Mouse (Mus musculus) CH12.LX (cell line): ENCODE measurements at regions not wholly inside any gene's neighbourhood (a gene's known extent, or its start where the extent isn't known, plus 50 kb on each side); places are given as distances from the start of the nearest gene placed in this dataset.
"Not testable (repeated sequence)": the region's sequence is repeated elsewhere in the genome, so short reads cannot be mapped to it uniquely, and the experiment has no call there.

ENCODE experiments used
- DNase-seq: peaks from one replicate; pipeline ENCODE4 v3.0.0-alpha.2; 2013; ENCODE audit errors: extremely low read depth
- H3K27ac ChIP-seq: 2 replicates; pipeline ENCODE4 v1.5.1; 2012; ENCODE audit warnings: low read depth, mild to moderate bottlenecking, control low read depth, moderate library complexity; ENCODE audit not compliant: insufficient read depth
- H3K27me3 ChIP-seq: replicated peaks from 2 replicates; pipeline ENCODE3; 2012; ENCODE audit warnings: inconsistent platforms
- H3K36me3 ChIP-seq, 2 experiments: replicated peaks in 1 of 2; 2 replicates each; pipeline versions ENCODE3 to v1.6.1; 2012; ENCODE audit warnings: inconsistent platforms in 1 of 2, low read length in 1 of 2, mild to moderate bottlenecking in 1 of 2, mixed read lengths in 1 of 2, moderate library complexity in 1 of 2; ENCODE audit not compliant: control insufficient read depth in 1 of 2, insufficient read depth in 1 of 2
- H3K4me1 ChIP-seq, 2 experiments: 2 replicates each; pipeline ENCODE4 v1.6.1; 2012; ENCODE audit warnings: inconsistent platforms in 1 of 2, moderate library complexity in 1 of 2; ENCODE audit not compliant: insufficient read depth in 2 of 2, control insufficient read depth in 1 of 2
- H3K4me2 ChIP-seq: 2 replicates; pipeline ENCODE4 v1.6.1; 2012; ENCODE audit warnings: low read depth, mild to moderate bottlenecking, control low read depth; ENCODE audit not compliant: poor library complexity, insufficient read depth, severe bottlenecking
- H3K4me3 ChIP-seq, 3 experiments: fragments of 150-350 bp in 1 of 3; sonication (generic) in 1 of 3; replicated peaks in 1 of 3; 2 replicates each; pipeline versions ENCODE3 to v1.5.1; 2011 to 2012; ENCODE audit warnings: low read depth in 2 of 3, low read length in 2 of 3, mild to moderate bottlenecking in 2 of 3, moderate library complexity in 2 of 3, control low read depth in 1 of 3, improper control_type of control experiment in 1 of 3, inconsistent platforms in 1 of 3, mixed read lengths in 1 of 3; ENCODE audit not compliant: poor library complexity in 1 of 3
- H3K79me2 ChIP-seq: replicated peaks from 2 replicates; pipeline ENCODE4 v1.6.1; 2012; ENCODE audit warnings: mild to moderate bottlenecking, moderate library complexity; ENCODE audit not compliant: control insufficient read depth, poor library complexity, insufficient read depth, severe bottlenecking; ENCODE audit errors: extremely low read depth
- H3K9ac ChIP-seq: 2 replicates; pipeline ENCODE4 v1.6.1; 2012; ENCODE audit warnings: low read depth, mild to moderate bottlenecking, control low read depth, moderate library complexity; ENCODE audit not compliant: insufficient read depth
- H3K9me3 ChIP-seq: replicated peaks from 2 replicates; pipeline ENCODE3; 2012; ENCODE audit warnings: low read length, inconsistent platforms, mixed read lengths
- CHD1 ChIP-seq: IDR thresholded peaks from 2 replicates; pipeline ENCODE4 v1.6.1; 2012; ENCODE audit warnings: low read depth, low read length, improper control_type of control experiment, inconsistent platforms
- CHD2 ChIP-seq: IDR thresholded peaks from 2 replicates; pipeline ENCODE4 v1.6.1; 2011; ENCODE audit warnings: low read length, improper control_type of control experiment
- CTCF ChIP-seq, 2 experiments: IDR thresholded peaks in 1 of 2; conservative IDR thresholded peaks in 1 of 2; 2 replicates each; pipeline ENCODE4 v1.5.1; 2011 to 2012; ENCODE audit warnings: low read depth in 2 of 2, low read length in 2 of 2, improper control_type of control experiment in 1 of 2, inconsistent platforms in 1 of 2, mild to moderate bottlenecking in 1 of 2, moderate library complexity in 1 of 2
- E2F4 ChIP-seq: IDR thresholded peaks from 2 replicates; pipeline ENCODE4 v1.6.1; 2011; ENCODE audit warnings: low read depth, low read length, improper control_type of control experiment; ENCODE audit not compliant: insufficient replicate concordance
- ETS1 ChIP-seq: conservative IDR thresholded peaks from 2 replicates; pipeline ENCODE4 v1.6.1; 2012; ENCODE audit warnings: low read depth, mild to moderate bottlenecking, inconsistent platforms, low read length, improper control_type of control experiment, moderate library complexity
- GABPA ChIP-seq: IDR thresholded peaks from 2 replicates; pipeline ENCODE4 v1.6.1; 2012; ENCODE audit warnings: low read depth, low read length, improper control_type of control experiment, inconsistent platforms; ENCODE audit not compliant: insufficient replicate concordance
- JUN ChIP-seq: IDR thresholded peaks from 2 replicates; pipeline ENCODE4 v1.6.1; 2011; ENCODE audit warnings: low read depth, mild to moderate bottlenecking, low read length, improper control_type of control experiment, moderate library complexity; ENCODE audit not compliant: insufficient read depth
- KAT2A ChIP-seq: IDR thresholded peaks from 2 replicates; pipeline ENCODE4 v1.6.1; 2012; ENCODE audit warnings: low read length, improper control_type of control experiment, inconsistent platforms; ENCODE audit not compliant: insufficient replicate concordance
- MAX ChIP-seq: IDR thresholded peaks from 2 replicates; pipeline ENCODE4 v1.6.1; 2011; ENCODE audit warnings: low read length, improper control_type of control experiment
- MAZ ChIP-seq: IDR thresholded peaks from 2 replicates; pipeline ENCODE4 v1.6.1; 2012; ENCODE audit warnings: low read depth, mild to moderate bottlenecking, inconsistent platforms, low read length, improper control_type of control experiment, moderate library complexity
- MEF2A ChIP-seq: IDR thresholded peaks from 2 replicates; pipeline ENCODE4 v1.6.1; 2014; ENCODE audit warnings: low read depth, mild to moderate bottlenecking, inconsistent platforms, low read length, improper control_type of control experiment, borderline replicate concordance
- MXI1 ChIP-seq: IDR thresholded peaks from 2 replicates; pipeline ENCODE4 v1.6.1; 2011; ENCODE audit warnings: mild to moderate bottlenecking, low read depth, low read length, improper control_type of control experiment
- MYC ChIP-seq: IDR thresholded peaks from 2 replicates; pipeline ENCODE4 v1.6.1; 2011; ENCODE audit warnings: low read depth, mild to moderate bottlenecking, improper control_type of control experiment, low read length
- NELFE ChIP-seq: IDR thresholded peaks from 2 replicates; pipeline ENCODE4 v1.6.1; 2011; ENCODE audit warnings: low read depth, low read length, improper control_type of control experiment
- POLR2AphosphoS2 ChIP-seq: IDR thresholded peaks from 2 replicates; pipeline ENCODE4 v1.6.1; 2011; ENCODE audit warnings: low read depth, low read length, improper control_type of control experiment
- RAD21 ChIP-seq: IDR thresholded peaks from 2 replicates; pipeline ENCODE4 v1.6.1; 2011; ENCODE audit warnings: low read depth, mild to moderate bottlenecking, low read length, improper control_type of control experiment, moderate library complexity
- SMC3 ChIP-seq: IDR thresholded peaks from 2 replicates; pipeline ENCODE4 v1.6.1; 2011; ENCODE audit warnings: low read depth, low read length, improper control_type of control experiment
- TBP ChIP-seq: conservative IDR thresholded peaks from 2 replicates; pipeline ENCODE4 v1.6.1; 2011; ENCODE audit warnings: low read depth, low read length, improper control_type of control experiment
- TCF12 ChIP-seq: IDR thresholded peaks from 2 replicates; pipeline ENCODE4 v1.6.1; 2014; ENCODE audit warnings: low read depth, mild to moderate bottlenecking, inconsistent platforms, low read length, improper control_type of control experiment
- USF1 ChIP-seq: IDR thresholded peaks from 2 replicates; pipeline ENCODE4 v1.6.1; 2014; ENCODE audit warnings: low read depth, mild to moderate bottlenecking, inconsistent platforms, low read length, improper control_type of control experiment
- ZKSCAN1 ChIP-seq: IDR thresholded peaks from 2 replicates; pipeline ENCODE4 v1.6.1; 2012; ENCODE audit warnings: low read depth, inconsistent platforms, low read length, improper control_type of control experiment, borderline replicate concordance
- ZNF384 ChIP-seq: IDR thresholded peaks from 2 replicates; pipeline ENCODE4 v1.6.1; 2012; ENCODE audit warnings: low read depth, low read length, improper control_type of control experiment, inconsistent platforms
- dilution Hi-C: fragments of 300-500 bp; cut with MboI; formaldehyde crosslinking; loops from 2 replicates; pipeline ENCODE4 v1.14.3; 2020; ENCODE audit warnings: low sequenced_read_pairs; ENCODE audit not compliant: extremely low pct_unique_long_range_greater_than_20kb, extremely low pct_ligation_motif_present
- in situ Hi-C: fragments of 300-500 bp; cut with MboI; formaldehyde crosslinking; loops from 3 replicates; pipeline ENCODE4 v1.14.3; 2019; ENCODE audit warnings: low sequenced_read_pairs, low pct_ligation_motif_present, low pct_unique_long_range_greater_than_20kb, mixed read lengths

GRCm38 (mm10) chr14:114485781-114486180 is 606.2 kb upstream of the Gpc5 start:
- no peaks in the 10 kb centered on the region for H3K79me2 ChIP-seq
- no peak for DNase-seq
- dilution Hi-C loops: no loop called here
- no peaks in the 10 kb centered on the region for H3K4me1 ChIP-seq
- H3K4me3 ChIP-seq: no peak overlapping the region
- H3K27me3 ChIP-seq: no peaks in the 10 kb centered on the region
- no peak overlapping the region for H3K4me2 ChIP-seq
- H3K9me3 ChIP-seq: peaks cover 30% of the 10 kb centered on the region
- H3K27ac ChIP-seq: no peak overlapping the region
- H3K36me3 ChIP-seq: no peaks in the 10 kb centered on the region
- TF ChIP-seq JUN (no peak), E2F4 (no peak), NELFE (no peak)
- TF ChIP-seq, all 38 proteins: peak for 0
- H3K9ac ChIP-seq: no peak overlapping the region
- in situ Hi-C loops: no loop called here

DNA sequence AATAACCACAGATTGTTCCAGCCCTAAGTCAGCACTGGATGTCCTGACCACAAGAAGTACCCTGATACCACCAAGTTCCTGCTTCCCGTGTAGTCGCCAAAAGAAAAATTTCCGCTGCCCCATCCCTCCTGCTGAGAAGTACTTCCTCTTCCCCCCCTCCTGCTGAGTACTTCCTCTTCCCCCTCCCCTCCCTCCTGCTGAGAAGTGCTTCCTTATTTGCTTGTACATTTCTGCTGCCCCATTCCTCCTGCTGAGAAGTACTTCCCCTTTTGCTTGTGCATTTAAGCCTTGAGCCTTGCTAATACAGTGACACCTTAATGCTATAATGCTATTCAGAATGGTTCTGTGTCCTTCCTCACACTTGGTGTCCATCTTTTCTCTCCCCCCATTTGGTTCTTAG is 598.6 kb upstream of the Gpc5 start:
- dilution Hi-C loops, H3K79me2 ChIP-seq, H3K36me3 ChIP-seq, DNase-seq, H3K4me1 ChIP-seq, H3K27me3 ChIP-seq, H3K9ac ChIP-seq, H3K4me3 ChIP-seq, H3K4me2 ChIP-seq, in situ Hi-C loops, H3K27ac ChIP-seq: not testable (repeated sequence)
- peaks cover 22% of the 10 kb centered on the region for H3K9me3 ChIP-seq

GRCm38 (mm10) chr14:114504976-114505375 is 587.0 kb upstream of the Gpc5 start:
- TF ChIP-seq MYC (no peak), KAT2A (no peak), USF1 (no peak), MEF2A (no peak), MAX (no peak), CTCF (conservative IDR thresholded peaks at IDR 0.05 in 1 of 2, IDR thresholded peaks at IDR 0.05 in 1 of 2; ENCODE audit: low read depth in 2 of 2, low read length in 2 of 2) (no peak), CHD2 (no peak), ETS1 (no peak), MAZ (no peak), GABPA (no peak), MXI1 (no peak), RAD21 (no peak), SMC3 (no peak), ZKSCAN1 (no peak), CHD1 (no peak), POLR2AphosphoS2 (no peak), TBP (no peak), ZNF384 (no peak), TCF12 (no peak), NELFE (no peak)
- TF ChIP-seq, all 38 proteins: peak for 0
- Histone ChIP-seq H3K79me2 (no peaks in the 10 kb centered on the region), H3K9ac (no peak overlapping the region), H3K36me3 (no peaks in the 10 kb centered on the region), H3K4me3 (no peak overlapping the region), H3K9me3 (peaks cover 13% of the 10 kb centered on the region), H3K4me1 (no peaks in the 10 kb centered on the region), H3K27me3 (no peaks in the 10 kb centered on the region), H3K27ac (no peak overlapping the region), H3K4me2 (no peak overlapping the region)
- in situ Hi-C loops (no loop called here), dilution Hi-C loops (no loop called here)
- DNase-seq: no peak
